Mouse (Mus musculus): ENCODE data around the gene Itgb5. TPM values are rescaled to one million over a fixed set of nuclear protein-coding genes. Genes with fewer than 3 reads are reported as not detected.
A peak's percentile ranks its signal among the peaks of the same experiment; 100 is the strongest.

The Itgb5 gene
- total and polyA plus RNA-seq, 3 experiments = 0.27 to 0.58 TPM; not detected in 1

GRCm38 (mm10) chr16:33786657-33787390, 42.6 kb upstream of the Itgb5 start:
- H3K36me3 ChIP-seq (ENCODE audit: control insufficient read depth in 1 of 2, insufficient read depth in 2 of 2, low read length in 2 of 2) = peaks cover 0 to 32% of the 10 kb centered on the region in 2 experiments; a peak in 2 of 4 replicates
- no peaks in the 10 kb centered on the region for H3K79me2 ChIP-seq (ENCODE audit: control insufficient read depth, insufficient read depth, low read length, poor library complexity)
- H3K27ac ChIP-seq (ENCODE audit: control insufficient read depth, low read depth, low read length) = peak overlapping the region; percentile 96; the same call in 1 of the 2 replicates
- H3K9me3 ChIP-seq (replicated peaks; ENCODE audit: insufficient read depth, low read length) = no peaks in the 10 kb centered on the region
- peak overlapping the region; percentile 2; the same call in 1 of the 2 replicates for H3K9ac ChIP-seq (ENCODE audit: control insufficient read depth, low read depth, low read length, poor library complexity, severe bottlenecking)
- TF ChIP-seq TAL1 (IDR thresholded peaks at IDR 0.05; ENCODE audit: low read length) (no peak), ETS1 (IDR thresholded peaks at IDR 0.05; ENCODE audit: low read depth, low read length) (no peak), ZC3H11A (IDR thresholded peaks at IDR 0.05; ENCODE audit: low read depth, low read length) (no peak), SMC3 (IDR thresholded peaks at IDR 0.05; ENCODE audit: low read depth, low read length) (no peak), CHD1 (IDR thresholded peaks at IDR 0.05; ENCODE audit: low read depth, low read length) (no peak), CTCF (IDR thresholded peaks at IDR 0.05 in 2 of 3, conservative IDR thresholded peaks at IDR 0.05 in 1 of 3; ENCODE audit: control insufficient read depth in 1 of 3, insufficient read depth in 1 of 3, low read depth in 2 of 3, low read length in 3 of 3, poor library complexity in 1 of 3, severe bottlenecking in 1 of 3) (no peak), UBTF (IDR thresholded peaks at IDR 0.05; ENCODE audit: borderline replicate concordance, insufficient read depth, low read depth, low read length) (no peak), ELF1 (IDR thresholded peaks at IDR 0.05; ENCODE audit: low read depth, low read length) (no peak)
- no peak overlapping the region for H3K4me3 ChIP-seq (ENCODE audit: control insufficient read depth in 1 of 2, insufficient read depth in 1 of 2, low read depth in 2 of 2, low read length in 2 of 2)
- no peaks in the 10 kb centered on the region for H3K27me3 ChIP-seq (ENCODE audit: control insufficient read depth in 1 of 2, insufficient read depth in 2 of 2, low read length in 2 of 2)
- H3K4me1 ChIP-seq (ENCODE audit: control insufficient read depth in 1 of 2, insufficient read depth in 2 of 2, low read length in 2 of 2) = peaks cover 22 to 41% of the 10 kb centered on the region in 2 experiments
- peak; percentile 35 for DNase-seq (ENCODE audit: low read depth, low spot score)

GRCm38 (mm10) chr16:33793846-33794791, 35.3 kb upstream of the Itgb5 start, which contains the start of gene Muc13:
Gene Muc13 (plus strand): TSS chr16:33794037.
- peaks cover 5 to 32% of the 10 kb centered on the region in 2 experiments; a peak in 3 of 4 replicates for H3K4me1 ChIP-seq (ENCODE audit: control insufficient read depth in 1 of 2, insufficient read depth in 2 of 2, low read length in 2 of 2)
- H3K27me3 ChIP-seq (ENCODE audit: control insufficient read depth in 1 of 2, insufficient read depth in 2 of 2, low read length in 2 of 2) = no peaks in the 10 kb centered on the region
- peaks cover 33% of the 10 kb centered on the region for H3K79me2 ChIP-seq (ENCODE audit: control insufficient read depth, insufficient read depth, low read length, poor library complexity)
- peak; percentile 82 for DNase-seq (ENCODE audit: low read depth, low spot score)
- H3K36me3 ChIP-seq (ENCODE audit: control insufficient read depth in 1 of 2, insufficient read depth in 2 of 2, low read length in 2 of 2) = peaks cover 0 to 32% of the 10 kb centered on the region in 2 experiments; a peak in 3 of 4 replicates
- H3K9ac ChIP-seq (ENCODE audit: control insufficient read depth, low read depth, low read length, poor library complexity, severe bottlenecking) = peak within 1 kb of the TSS; percentile 78
- peak within 1 kb of the TSS; percentile 98 for H3K27ac ChIP-seq (ENCODE audit: control insufficient read depth, low read depth, low read length)
- H3K4me3 ChIP-seq (ENCODE audit: control insufficient read depth in 1 of 2, insufficient read depth in 1 of 2, low read depth in 2 of 2, low read length in 2 of 2) = peak within 1 kb of the TSS; percentile 55 to 72
- H3K9me3 ChIP-seq (replicated peaks; ENCODE audit: insufficient read depth, low read length) = no peaks in the 10 kb centered on the region
- TF ChIP-seq USF1 (IDR thresholded peaks at IDR 0.05; ENCODE audit: low read depth, low read length) (no peak), TCF12 (IDR thresholded peaks at IDR 0.05; ENCODE audit: low read depth, low read length) (peak; percentile 82), GATA1 (IDR thresholded peaks at IDR 0.05; ENCODE audit: low read depth, low read length) (peak; percentile 57; the same call in 1 of the 2 replicates), UBTF (IDR thresholded peaks at IDR 0.05; ENCODE audit: borderline replicate concordance, insufficient read depth, low read depth, low read length) (no peak), BHLHE40 (IDR thresholded peaks at IDR 0.05; ENCODE audit: borderline replicate concordance, low read depth, low read length) (no peak), CHD2 (IDR thresholded peaks at IDR 0.05; ENCODE audit: low read length) (no peak), KAT2A (conservative IDR thresholded peaks at IDR 0.05; ENCODE audit: low read depth, low read length) (no peak), MYB (IDR thresholded peaks at IDR 0.05; ENCODE audit: low read depth, low read length) (peak; percentile 60), SMC3 (IDR thresholded peaks at IDR 0.05; ENCODE audit: low read depth, low read length) (no peak), POLR2AphosphoS5 (IDR thresholded peaks at IDR 0.05; ENCODE audit: borderline replicate concordance, low read depth, low read length) (0 out of 2 replicates have a peak, but pooled peaks have one; percentile 8), MAZ (IDR thresholded peaks at IDR 0.05; ENCODE audit: low read depth, low read length) (peak; percentile 26; the same call in 1 of the 2 replicates), POLR2AphosphoS2 (IDR thresholded peaks at IDR 0.05; ENCODE audit: low read length) (no peak), NELFE (IDR thresholded peaks at IDR 0.05; ENCODE audit: low read depth, low read length) (no peak; the same call in none of the 2 replicates), ZMIZ1 (IDR thresholded peaks at IDR 0.05; ENCODE audit: low read depth, low read length) (peak; percentile 52; the same call in 1 of the 2 replicates), USF2 (IDR thresholded peaks at IDR 0.05; ENCODE audit: borderline replicate concordance in 1 of 2, insufficient read depth in 1 of 2, low read depth in 1 of 2, low read length in 2 of 2) (no peak), ZNF384 (IDR thresholded peaks at IDR 0.05; ENCODE audit: low read depth, low read length) (no peak), SIN3A (IDR thresholded peaks at IDR 0.05; ENCODE audit: low read length) (peak; percentile 78; the same call in 1 of the 2 replicates), MEF2A (IDR thresholded peaks at IDR 0.05; ENCODE audit: extremely low read depth, insufficient replicate concordance, low read depth, low read length, poor library complexity, severe bottlenecking) (no peak), RAD21 (IDR thresholded peaks at IDR 0.05; ENCODE audit: low read depth, low read length) (no peak), ELF1 (IDR thresholded peaks at IDR 0.05; ENCODE audit: low read depth, low read length) (no peak), CHD1 (IDR thresholded peaks at IDR 0.05; ENCODE audit: low read depth, low read length) (peak; percentile 95; the same call in 1 of the 2 replicates), CTCF (IDR thresholded peaks at IDR 0.05 in 2 of 3, conservative IDR thresholded peaks at IDR 0.05 in 1 of 3; ENCODE audit: control insufficient read depth in 1 of 3, insufficient read depth in 1 of 3, low read depth in 2 of 3, low read length in 3 of 3, poor library complexity in 1 of 3, severe bottlenecking in 1 of 3) (no peak)
